Mouse (Mus musculus) E14TG2a.4 (cell line): ENCODE results near the gene Gm49354.

Source experiments
- CTCF ChIP-seq: conservative IDR thresholded peaks from 2 replicates; pipeline ENCODE4 v1.5.1; 2014; ENCODE audit warnings: low read length
- NANOG ChIP-seq: IDR thresholded peaks from 2 replicates; pipeline ENCODE4 v1.6.1; 2014; ENCODE audit warnings: borderline replicate concordance, low read length, mixed read lengths
- POU5F1 ChIP-seq: IDR thresholded peaks from 2 replicates; pipeline ENCODE4 v1.6.1; 2014; ENCODE audit warnings: low read length, borderline replicate concordance

GRCm38 (mm10) chr13:59770847-59771246 lies 11.2 kb downstream of the Gm49354 start:
- TF ChIP-seq CTCF (no peak), NANOG (no peak), POU5F1 (no peak)
